Comparison of ENCODE assay signal across 9 mouse cellular contexts in the genomic region with DNA sequence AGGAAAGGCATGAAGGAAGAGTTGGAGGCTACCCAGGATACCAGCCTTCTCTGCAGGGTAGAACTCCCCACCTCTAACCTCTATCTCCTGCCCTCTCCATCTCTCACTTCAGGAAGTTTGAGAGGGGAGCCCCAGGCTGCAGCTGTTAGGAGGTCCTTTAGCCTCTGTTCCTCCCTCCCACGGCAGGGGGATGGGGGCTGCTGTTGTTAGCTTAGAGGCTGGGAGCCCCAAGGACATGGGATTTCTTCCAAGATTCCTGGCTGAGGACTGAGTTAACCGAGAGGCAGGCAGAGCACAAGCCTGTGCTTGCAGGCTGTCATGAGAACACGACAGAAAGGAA. TPM values are rescaled to one million over a fixed set of nuclear protein-coding genes. Genes with fewer than 3 reads are reported as not detected.
DNase-seq lines count a peak whose midpoint lies in the region; ATAC-seq and TF ChIP-seq lines count a peak whose summit lies in the region.
"Had no signal": no experiment of that assay in that cellular context is flagged by ENCODE, and none has a peak within 500 bp of the region (broad histone marks: within the 10 kb centered on the region; RNA-seq: fewer than 3 reads in every experiment).

No protein-coding gene starts in this region.

- peak overlapping the region; percentile 41 for H3K27ac ChIP-seq in forebrain, embryonic 10.5 days
- no peak overlapping the region for H3K27ac ChIP-seq in forebrain, embryonic 11.5 days (ENCODE audit: low read depth, low read length)
- H3K27ac ChIP-seq in forebrain, embryonic 14.5 days (ENCODE audit: low read depth, low read length) = no peak overlapping the region
- H3K27ac ChIP-seq in kidney, adult 2 months (ENCODE audit: insufficient read depth, low read depth, low read length) = peak overlapping the region; percentile 54
- 0 out of 2 replicates have a peak overlapping the region, but pooled peaks have one; percentile 36 for H3K27ac ChIP-seq in midbrain, embryonic 12.5 days (replicated peaks)

- H3K9ac ChIP-seq in forebrain, embryonic 11.5 days (ENCODE audit: low read length) = no peak overlapping the region; the same call in 1 of the 2 replicates
- H3K9ac ChIP-seq in forebrain, embryonic 14.5 days (ENCODE audit: low read length) = peak overlapping the region; percentile 13; the same call in 1 of the 2 replicates
- H3K9ac ChIP-seq in midbrain, embryonic 12.5 days (replicated peaks) = no peak overlapping the region

- no peak for DNase-seq in forebrain, embryonic 10.5 days (ENCODE audit: extremely low spot score, low spot score)
- DNase-seq in forebrain, embryonic 11.5 days (ENCODE audit: low spot score) = no peak
- DNase-seq in forebrain, embryonic 14.5 days (ENCODE audit: low spot score) = peak; percentile 57
- DNase-seq in kidney, adult 2 months = peak; percentile 60
- no peak for DNase-seq in spleen, postnatal 4 days (ENCODE audit: low spot score in 2 of 2)
- no peak for DNase-seq in cerebellum, adult 18-20 months
- no peak for DNase-seq in left cerebral cortex, postnatal 25 days (ENCODE audit: low spot score in 2 of 2)

- intact Hi-C loops in left cerebral cortex, postnatal 25 days (cut with DNase I) = loop anchor here (5.0 kb wide), 1 partner anchor 151 kb away; no protein-coding TSS in a partner anchor

- no peaks in the 10 kb centered on the region for H3K36me3 ChIP-seq in forebrain, embryonic 10.5 days (replicated peaks)
- H3K36me3 ChIP-seq in forebrain, embryonic 11.5 days (ENCODE audit: control insufficient read depth, insufficient read depth, low read length) = no peaks in the 10 kb centered on the region
- no peaks in the 10 kb centered on the region for H3K36me3 ChIP-seq in forebrain, embryonic 14.5 days (ENCODE audit: control insufficient read depth, insufficient read depth, low read length)
- no peaks in the 10 kb centered on the region for H3K36me3 ChIP-seq in kidney, adult 2 months (ENCODE audit: control insufficient read depth, insufficient read depth, low read length)
- no peaks in the 10 kb centered on the region for H3K36me3 ChIP-seq in midbrain, embryonic 12.5 days

- peaks cover 12% of the 10 kb centered on the region; the same call in 1 of the 2 replicates for H3K27me3 ChIP-seq in forebrain, embryonic 10.5 days (ENCODE audit: poor library complexity, severe bottlenecking)
- H3K27me3 ChIP-seq in forebrain, embryonic 11.5 days (ENCODE audit: control insufficient read depth, insufficient read depth, low read length) = no peaks in the 10 kb centered on the region
- no peaks in the 10 kb centered on the region for H3K27me3 ChIP-seq in forebrain, embryonic 14.5 days (replicated peaks; ENCODE audit: control insufficient read depth, insufficient read depth, low read length)
- no peaks in the 10 kb centered on the region for H3K27me3 ChIP-seq in kidney, adult 2 months (replicated peaks; ENCODE audit: control insufficient read depth, insufficient read depth, low read length)
- peaks cover 11% of the 10 kb centered on the region; the same call in 1 of the 2 replicates for H3K27me3 ChIP-seq in midbrain, embryonic 12.5 days

- TF ChIP-seq POLR2A in kidney, adult 2 months (IDR thresholded peaks at IDR 0.05; ENCODE audit: low read depth, low read length) = no peak

- no peak overlapping the region for H3K4me3 ChIP-seq in forebrain, embryonic 10.5 days
- no peak overlapping the region for H3K4me3 ChIP-seq in forebrain, embryonic 11.5 days (ENCODE audit: low read depth, low read length)
- H3K4me3 ChIP-seq in forebrain, embryonic 14.5 days (ENCODE audit: low read depth, low read length) = no peak overlapping the region
- H3K4me3 ChIP-seq in kidney, adult 2 months (ENCODE audit: insufficient read depth, low read depth, low read length) = no peak overlapping the region
- H3K4me3 ChIP-seq in midbrain, embryonic 12.5 days = no peak overlapping the region

- no peak for ATAC-seq in forebrain, embryonic 11.5 days (replicated peaks; ENCODE audit: low FRiP score)
- ATAC-seq in forebrain, embryonic 14.5 days = peak; percentile 11; the same call in 1 of the 2 replicates
- ATAC-seq in midbrain, embryonic 12.5 days (ENCODE audit: low FRiP score, low read depth) = no peak

- H3K9me3 ChIP-seq in forebrain, embryonic 10.5 days = no peaks in the 10 kb centered on the region
- no peaks in the 10 kb centered on the region for H3K9me3 ChIP-seq in forebrain, embryonic 11.5 days (ENCODE audit: control insufficient read depth, low read length)
- H3K9me3 ChIP-seq in forebrain, embryonic 14.5 days (replicated peaks; ENCODE audit: control insufficient read depth, low read length) = no peaks in the 10 kb centered on the region
- H3K9me3 ChIP-seq in midbrain, embryonic 12.5 days = no peaks in the 10 kb centered on the region

- peaks cover 12% of the 10 kb centered on the region for H3K4me1 ChIP-seq in forebrain, embryonic 10.5 days
- no peaks in the 10 kb centered on the region; the same call in 1 of the 2 replicates for H3K4me1 ChIP-seq in forebrain, embryonic 11.5 days (replicated peaks; ENCODE audit: control insufficient read depth, insufficient read depth, low read length)
- peaks cover 6% of the 10 kb centered on the region; the same call in 1 of the 2 replicates for H3K4me1 ChIP-seq in forebrain, embryonic 14.5 days (ENCODE audit: control insufficient read depth, insufficient read depth, low read length)
- peaks cover 18% of the 10 kb centered on the region for H3K4me1 ChIP-seq in kidney, adult 2 months (ENCODE audit: control insufficient read depth, insufficient read depth, low read length)
- H3K4me1 ChIP-seq in midbrain, embryonic 12.5 days = peaks cover 9% of the 10 kb centered on the region

- 54% methylated on average over 3 of the region's 3 CpGs for WGBS in forebrain, embryonic 10.5 days
- 49% methylated on average over 3 of the region's 3 CpGs for WGBS in forebrain, embryonic 11.5 days
- WGBS in forebrain, embryonic 14.5 days = 43% methylated on average over 3 of the region's 3 CpGs
- WGBS in kidney, adult 2 months = 20% methylated on average over 3 of the region's 3 CpGs
- WGBS in midbrain, embryonic 12.5 days = 45% methylated on average over 3 of the region's 3 CpGs

- H3K4me2 ChIP-seq in forebrain, embryonic 11.5 days (ENCODE audit: low read depth, low read length, severe bottlenecking) = no peak overlapping the region
- no peak overlapping the region for H3K4me2 ChIP-seq in forebrain, embryonic 14.5 days (ENCODE audit: low read length)
- no peak overlapping the region for H3K4me2 ChIP-seq in midbrain, embryonic 12.5 days (replicated peaks)

- no peak for TF ChIP-seq CTCF in kidney, adult 2 months (conservative IDR thresholded peaks at IDR 0.05; ENCODE audit: insufficient read depth, insufficient read length, low read depth, low read length)

RNA-seq across cellular contexts. Expression of a gene that starts 8.6 kb away (rescaled TPM):
- polyA plus RNA-seq in forebrain, embryonic 10.5 days (2016; fragmentation: Nextera tagmentation; extraction: Ambion mirVana) = 0.16 TPM in 1 of 2 replicates, not detected in the other
- polyA plus RNA-seq in forebrain, embryonic 11.5 days (2014; fragmentation: Nextera tagmentation; extraction: Ambion mirVana) = not detected in 2 replicates
- 0.14 TPM in 1 of 2 replicates, not detected in the other for polyA plus RNA-seq in forebrain, embryonic 14.5 days (2014; fragmentation: Nextera tagmentation; extraction: Ambion mirVana)
- 0.86 and 0.99 TPM in 2 replicates for polyA plus RNA-seq in kidney, adult 2 months (2012; rRNA removed)
- 0.18 TPM in 1 of 2 replicates, not detected in the other for polyA plus RNA-seq in midbrain, embryonic 12.5 days (2016; fragmentation: Nextera tagmentation; extraction: Ambion mirVana)
- not detected for total RNA-seq in left cerebral cortex, postnatal 25 days (2021)
- polyA plus RNA-seq: C2C12 had no signal

RNA-seq across cellular contexts. Expression of a gene that starts 27.5 kb away (rescaled TPM):
- 529 and 553 TPM in 2 replicates for polyA plus RNA-seq in forebrain, embryonic 10.5 days (2016; fragmentation: Nextera tagmentation; extraction: Ambion mirVana)
- polyA plus RNA-seq in forebrain, embryonic 11.5 days (2014; fragmentation: Nextera tagmentation; extraction: Ambion mirVana) = 212 and 213 TPM in 2 replicates
- polyA plus RNA-seq in forebrain, embryonic 14.5 days (2014; fragmentation: Nextera tagmentation; extraction: Ambion mirVana) = 165 and 172 TPM in 2 replicates
- polyA plus RNA-seq in kidney, adult 2 months (2012; rRNA removed) = 45.0 and 61.3 TPM in 2 replicates
- 325 TPM in 2 replicates for polyA plus RNA-seq in midbrain, embryonic 12.5 days (2016; fragmentation: Nextera tagmentation; extraction: Ambion mirVana)
- 100 to 1,000 TPM; 107 to 119 TPM for total RNA-seq in left cerebral cortex, postnatal 25 days (2021)

RNA-seq across cellular contexts. Expression of a gene that starts 49.2 kb away (rescaled TPM):
- 2.1 and 2.3 TPM in 2 replicates for polyA plus RNA-seq in forebrain, embryonic 10.5 days (2016; fragmentation: Nextera tagmentation; extraction: Ambion mirVana)
- polyA plus RNA-seq in forebrain, embryonic 11.5 days (2014; fragmentation: Nextera tagmentation; extraction: Ambion mirVana) = 1.4 and 1.9 TPM in 2 replicates
- 5.6 and 6.1 TPM in 2 replicates for polyA plus RNA-seq in forebrain, embryonic 14.5 days (2014; fragmentation: Nextera tagmentation; extraction: Ambion mirVana)
- polyA plus RNA-seq in kidney, adult 2 months (2012; rRNA removed) = 140 and 154 TPM in 2 replicates
- polyA plus RNA-seq in midbrain, embryonic 12.5 days (2016; fragmentation: Nextera tagmentation; extraction: Ambion mirVana) = 1.2 and 1.3 TPM in 2 replicates
- 10 to 100 TPM; 34.5 to 46.9 TPM for total RNA-seq in left cerebral cortex, postnatal 25 days (2021)

Comparison
In these comparisons a context has a peak if more than half of its experiments do, and no peak if none do; other contexts are left out.
1. DNase-seq: peak in forebrain, embryonic 14.5 days (single experiment) and kidney, adult 2 months (single experiment); none in forebrain, embryonic 10.5 days (single experiment), forebrain, embryonic 11.5 days (single experiment), spleen, postnatal 4 days (0 of 2), cerebellum, adult 18-20 months (0 of 2) and left cerebral cortex, postnatal 25 days (0 of 2).
2. H3K27ac ChIP-seq: peak in forebrain, embryonic 10.5 days (single experiment), kidney, adult 2 months (single experiment) and midbrain, embryonic 12.5 days (single experiment); none in forebrain, embryonic 11.5 days (single experiment) and forebrain, embryonic 14.5 days (single experiment).
3. RNA of a gene that starts 49.2 kb away (polyA plus RNA-seq): 140 to 154 TPM in kidney, adult 2 months; 5.6 to 6.1 TPM in forebrain, embryonic 14.5 days, 2.1 to 2.3 TPM in forebrain, embryonic 10.5 days, 1.4 to 1.9 TPM in forebrain, embryonic 11.5 days and 1.2 to 1.3 TPM in midbrain, embryonic 12.5 days; every median in the first group is over 10 times any median in the second.